Mouse (Mus musculus): ENCODE results near the gene Trim7. TPM values are rescaled to one million over a fixed set of nuclear protein-coding genes. Genes with fewer than 3 reads are reported as not detected.

The Trim7 gene
- polyA plus RNA-seq, 1 experiment = 8.7 TPM

GRCm38 (mm10) chr11:48833731-48834639 lies 8.0 kb downstream of the Trim7 start:
- Histone ChIP-seq H3K27ac (ENCODE audit: insufficient read depth, low read length) (0 out of 2 replicates have a peak overlapping the region, but pooled peaks have one; percentile 24), H3K27me3 (ENCODE audit: control insufficient read depth, insufficient read depth, low read length, poor library complexity, severe bottlenecking) (0 out of 2 replicates have a peak, but pooled peaks cover 3% of the 10 kb centered on the region), H3K9ac (ENCODE audit: low read depth, poor library complexity, severe bottlenecking) (peak overlapping the region; percentile 92), H3K4me1 (ENCODE audit: control insufficient read depth, insufficient read depth, low read length) (no peaks in the 10 kb centered on the region), H3K36me3 (ENCODE audit: control insufficient read depth, insufficient read depth, low read length, poor library complexity, severe bottlenecking) (no peaks in the 10 kb centered on the region), H3K4me3 (ENCODE audit: low read depth, low read length) (peak overlapping the region; percentile 90), H3K9me3 (replicated peaks; ENCODE audit: control insufficient read depth, insufficient read depth, low read length, poor library complexity, severe bottlenecking) (no peaks in the 10 kb centered on the region)
- no peak for TF ChIP-seq POLR2A (IDR thresholded peaks at IDR 0.05; ENCODE audit: insufficient read depth, low read length)
- TF ChIP-seq CTCF (IDR thresholded peaks at IDR 0.05; ENCODE audit: low read depth, low read length) = no peak
- 0 out of 2 replicates have a peak, but pooled peaks have one; percentile 16 for TF ChIP-seq EP300 (IDR thresholded peaks at IDR 0.05; ENCODE audit: insufficient read depth, low read depth, low read length)

GRCm38 (mm10) chr11:48835923-48836322 lies 10.0 kb downstream of the Trim7 start:
- Histone ChIP-seq H3K4me1 (ENCODE audit: control insufficient read depth, insufficient read depth, low read length) (peaks cover 2% of the 10 kb centered on the region), H3K9me3 (replicated peaks; ENCODE audit: control insufficient read depth, insufficient read depth, low read length, poor library complexity, severe bottlenecking) (no peaks in the 10 kb centered on the region), H3K27ac (ENCODE audit: insufficient read depth, low read length) (no peak overlapping the region), H3K36me3 (ENCODE audit: control insufficient read depth, insufficient read depth, low read length, poor library complexity, severe bottlenecking) (no peaks in the 10 kb centered on the region), H3K27me3 (ENCODE audit: control insufficient read depth, insufficient read depth, low read length, poor library complexity, severe bottlenecking) (0 out of 2 replicates have a peak, but pooled peaks cover 3% of the 10 kb centered on the region), H3K4me3 (ENCODE audit: low read depth, low read length) (no peak overlapping the region), H3K9ac (ENCODE audit: low read depth, poor library complexity, severe bottlenecking) (no peak overlapping the region)
- no peak for TF ChIP-seq EP300 (IDR thresholded peaks at IDR 0.05; ENCODE audit: insufficient read depth, low read depth, low read length)
- TF ChIP-seq CTCF (IDR thresholded peaks at IDR 0.05; ENCODE audit: low read depth, low read length) = no peak
- TF ChIP-seq POLR2A (IDR thresholded peaks at IDR 0.05; ENCODE audit: insufficient read depth, low read length) = no peak

- H3K27ac ChIP-seq (ENCODE audit: insufficient read depth, low read length) = no peak overlapping the region
- H3K27me3 ChIP-seq (ENCODE audit: control insufficient read depth, insufficient read depth, low read length, poor library complexity, severe bottlenecking) = 0 out of 2 replicates have a peak, but pooled peaks cover 3% of the 10 kb centered on the region
- no peaks in the 10 kb centered on the region for H3K36me3 ChIP-seq (ENCODE audit: control insufficient read depth, insufficient read depth, low read length, poor library complexity, severe bottlenecking)
- peak overlapping the region; percentile 72 for H3K9ac ChIP-seq (ENCODE audit: low read depth, poor library complexity, severe bottlenecking)
- peaks cover 2% of the 10 kb centered on the region for H3K4me1 ChIP-seq (ENCODE audit: control insufficient read depth, insufficient read depth, low read length)
- peak overlapping the region; percentile 77 for H3K4me3 ChIP-seq (ENCODE audit: low read depth, low read length)
- no peaks in the 10 kb centered on the region for H3K9me3 ChIP-seq (replicated peaks; ENCODE audit: control insufficient read depth, insufficient read depth, low read length, poor library complexity, severe bottlenecking)
- TF ChIP-seq POLR2A (IDR thresholded peaks at IDR 0.05; ENCODE audit: insufficient read depth, low read length) = no peak
- no peak for TF ChIP-seq CTCF (IDR thresholded peaks at IDR 0.05; ENCODE audit: low read depth, low read length)
- TF ChIP-seq EP300 (IDR thresholded peaks at IDR 0.05; ENCODE audit: insufficient read depth, low read depth, low read length) = no peak
Measured at GRCm38 (mm10) chr11:48836990-48837309, 11.0 kb downstream of the Trim7 start.

- H3K4me1 ChIP-seq (ENCODE audit: control insufficient read depth, insufficient read depth, low read length) = peaks cover 2% of the 10 kb centered on the region
- H3K27me3 ChIP-seq (ENCODE audit: control insufficient read depth, insufficient read depth, low read length, poor library complexity, severe bottlenecking) = 0 out of 2 replicates have a peak, but pooled peaks cover 3% of the 10 kb centered on the region
- H3K4me3 ChIP-seq (ENCODE audit: low read depth, low read length) = peak overlapping the region; percentile 77
- no peaks in the 10 kb centered on the region for H3K9me3 ChIP-seq (replicated peaks; ENCODE audit: control insufficient read depth, insufficient read depth, low read length, poor library complexity, severe bottlenecking)
- TF ChIP-seq POLR2A (IDR thresholded peaks at IDR 0.05; ENCODE audit: insufficient read depth, low read length) = no peak
- TF ChIP-seq EP300 (IDR thresholded peaks at IDR 0.05; ENCODE audit: insufficient read depth, low read depth, low read length) = no peak
- no peak for TF ChIP-seq CTCF (IDR thresholded peaks at IDR 0.05; ENCODE audit: low read depth, low read length)
- H3K9ac ChIP-seq (ENCODE audit: low read depth, poor library complexity, severe bottlenecking) = peak overlapping the region; percentile 72
- H3K36me3 ChIP-seq (ENCODE audit: control insufficient read depth, insufficient read depth, low read length, poor library complexity, severe bottlenecking) = no peaks in the 10 kb centered on the region
- H3K27ac ChIP-seq (ENCODE audit: insufficient read depth, low read length) = no peak overlapping the region
Measured at GRCm38 (mm10) chr11:48837310-48838180, 11.6 kb downstream of the Trim7 start.

GRCm38 (mm10) chr11:48838181-48838797 lies 12.3 kb downstream of the Trim7 start:
- TF ChIP-seq EP300 (IDR thresholded peaks at IDR 0.05; ENCODE audit: insufficient read depth, low read depth, low read length) (no peak), CTCF (IDR thresholded peaks at IDR 0.05; ENCODE audit: low read depth, low read length) (no peak), POLR2A (IDR thresholded peaks at IDR 0.05; ENCODE audit: insufficient read depth, low read length) (no peak)
- Histone ChIP-seq H3K9ac (ENCODE audit: low read depth, poor library complexity, severe bottlenecking) (peak overlapping the region; percentile 72), H3K36me3 (ENCODE audit: control insufficient read depth, insufficient read depth, low read length, poor library complexity, severe bottlenecking) (no peaks in the 10 kb centered on the region), H3K27me3 (ENCODE audit: control insufficient read depth, insufficient read depth, low read length, poor library complexity, severe bottlenecking) (0 out of 2 replicates have a peak, but pooled peaks cover 3% of the 10 kb centered on the region), H3K4me3 (ENCODE audit: low read depth, low read length) (peak overlapping the region; percentile 77), H3K9me3 (replicated peaks; ENCODE audit: control insufficient read depth, insufficient read depth, low read length, poor library complexity, severe bottlenecking) (no peaks in the 10 kb centered on the region), H3K4me1 (ENCODE audit: control insufficient read depth, insufficient read depth, low read length) (peaks cover 2% of the 10 kb centered on the region), H3K27ac (ENCODE audit: insufficient read depth, low read length) (no peak overlapping the region)
